Mouse (Mus musculus) bone marrow macrophage, adult 2 months (primary cell): Measurements from ENCODE around the gene Bcar1.

Experiments
- CTCF ChIP-seq: IDR thresholded peaks from 2 replicates; pipeline ENCODE4 v1.5.1; 2012; ENCODE audit warnings: low read depth, mild to moderate bottlenecking, low read length, moderate library complexity
- POLR2A ChIP-seq: IDR thresholded peaks from 2 replicates; pipeline ENCODE4 v1.6.1; 2012; ENCODE audit warnings: mild to moderate bottlenecking, low read depth, low read length, borderline replicate concordance

DNA sequence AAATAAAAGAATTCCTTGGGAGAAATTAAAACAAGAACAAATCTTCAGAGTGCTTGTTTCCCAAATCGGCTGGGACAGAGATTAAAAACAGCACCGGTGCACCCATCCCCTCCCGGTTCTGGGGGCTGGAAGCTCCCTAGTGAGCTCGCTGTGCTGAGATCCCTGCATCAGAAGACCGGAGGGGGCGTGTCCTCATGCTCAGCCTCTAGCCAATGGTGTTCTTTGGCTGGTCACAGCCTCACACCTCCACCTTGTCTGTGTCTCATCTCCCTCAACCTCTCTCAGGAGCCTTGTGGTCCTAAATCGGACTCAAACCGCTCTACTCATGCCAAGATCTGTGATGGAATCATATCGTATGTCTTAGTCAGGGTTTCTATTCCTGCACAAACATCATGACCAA, 61.1 kb downstream of the Bcar1 start:
- TF ChIP-seq CTCF (no peak), POLR2A (no peak)
